Mouse (Mus musculus): ENCODE data around the gene Vmn1r25.

DNA sequence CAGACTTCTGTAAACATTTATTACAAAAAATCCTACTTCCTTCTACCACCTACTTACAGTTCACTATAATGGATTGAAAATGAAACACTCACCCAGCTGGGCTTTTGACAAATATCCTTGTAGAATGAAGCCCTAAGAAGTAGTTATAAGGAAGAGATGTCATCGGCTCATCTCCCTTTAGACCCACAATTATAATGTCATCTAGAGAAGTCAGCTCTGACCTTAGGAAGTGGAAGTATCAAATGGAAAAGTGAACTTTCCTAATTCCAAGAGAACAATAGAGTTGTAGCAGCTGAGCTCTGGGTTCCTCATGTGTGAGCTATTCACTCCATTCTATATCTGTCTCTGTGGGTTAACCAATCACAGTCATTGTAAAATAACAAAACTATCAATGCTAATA, 34.4 kb upstream of the Vmn1r25 start, which contains the start of gene Vmn1r26:
- TF ChIP-seq POLR2A (IDR thresholded peaks at IDR 0.05; ENCODE audit: insufficient read depth, low read depth, low read length) = no peak
- no peak for TF ChIP-seq CTCF (IDR thresholded peaks at IDR 0.05; ENCODE audit: insufficient read depth, low read depth, low read length)
